Mouse (Mus musculus) gastrocnemius, postnatal 36 days (tissue): Measurements from ENCODE around the gene Fam169a. TPM values are rescaled to one million over a fixed set of nuclear protein-coding genes. Genes with fewer than 3 reads are reported as not detected.
"Not testable (repeated sequence)": the region's sequence is repeated elsewhere in the genome, so short reads cannot be mapped to it uniquely, and the experiment has no call there.

Experiments
- DNase-seq, 2 experiments: peaks; one replicate each; pipeline ENCODE4 v3.0.0; 2022
- intact Hi-C: fragments of 180-260 bp; cut with DNase I; formaldehyde crosslinking; loops from one replicate; pipeline ENCODE4 v1.15.1; 2025
- total RNA-seq, 2 experiments: library from RNA; stranded (reverse); gene quantifications; 2 replicates each; pipeline ENCODE4 v1.2.3; 2021

The Fam169a gene
- total RNA-seq, 2 experiments from 2014 or later, result not detected

GRCm38 (mm10) chr13:97073497-97073896 is 6.4 kb downstream of the Fam169a start:
- intact Hi-C loops, result no loop called here
- no peak for DNase-seq

- DNase-seq, result no peak
- intact Hi-C loops, result no loop called here
These were observed 10.5 kb downstream of the Fam169a start for GRCm38 (mm10) chr13:97077556-97077955.

GRCm38 (mm10) chr13:97080201-97080600 is 13.1 kb downstream of the Fam169a start:
- no peak for DNase-seq
- intact Hi-C loops, result no loop called here

- intact Hi-C loops, result no loop called here
These were observed 13.5 kb downstream of the Fam169a start for GRCm38 (mm10) chr13:97080615-97081014.

GRCm38 (mm10) chr13:97082432-97082831 is 15.3 kb downstream of the Fam169a start:
- intact Hi-C loops, result no loop called here
- no peak for DNase-seq

More at GRCm38 (mm10) chr13:97080615-97081014, 13.5 kb downstream of the Fam169a start:
- no peak for DNase-seq

- no peak for DNase-seq
- intact Hi-C loops, result no loop called here
These were observed 19.2 kb downstream of the Fam169a start for GRCm38 (mm10) chr13:97086316-97086715.

- intact Hi-C loops, result no loop called here
- no peak for DNase-seq
These were observed 20.3 kb downstream of the Fam169a start for GRCm38 (mm10) chr13:97087421-97087820.

GRCm38 (mm10) chr13:97088183-97088582 is 21.1 kb downstream of the Fam169a start:
- no peak for DNase-seq
- intact Hi-C loops, result no loop called here

GRCm38 (mm10) chr13:97095726-97096125 is 28.6 kb downstream of the Fam169a start:
- intact Hi-C loops, result no loop called here
- no peak for DNase-seq

GRCm38 (mm10) chr13:97099187-97099852 is 32.2 kb downstream of the Fam169a start, which contains the start of gene Gm6169:
TSS of gene Gm6169 (minus strand) at chr13:97099237.
- intact Hi-C loops, result no loop called here
- DNase-seq, result no peak

- intact Hi-C loops, result no loop called here
- DNase-seq, result no peak
These were observed 37.9 kb downstream of the Fam169a start for GRCm38 (mm10) chr13:97104996-97105395.

GRCm38 (mm10) chr13:97107721-97108120 is 40.6 kb downstream of the Fam169a start:
- DNase-seq, intact Hi-C loops: not testable (repeated sequence)

- DNase-seq, result no peak
- intact Hi-C loops, result no loop called here
These were observed 42.0 kb downstream of the Fam169a start for GRCm38 (mm10) chr13:97109046-97109445.

GRCm38 (mm10) chr13:97121341-97121740 is 54.3 kb downstream of the Fam169a start:
- intact Hi-C loops, result no loop called here
- DNase-seq, result no peak

- intact Hi-C loops, result not testable (repeated sequence)
These were observed 62.6 kb downstream of the Fam169a start for GRCm38 (mm10) chr13:97129654-97130053.

GRCm38 (mm10) chr13:97130413-97130812 is 63.3 kb downstream of the Fam169a start:
- intact Hi-C loops, result not testable (repeated sequence)

More at GRCm38 (mm10) chr13:97129654-97130053, 62.6 kb downstream of the Fam169a start:
- DNase-seq, result not testable (repeated sequence)

GRCm38 (mm10) chr13:97137466-97138400 is 70.6 kb downstream of the Fam169a start, which contains the start of the genes Gfm2 and Nsa2:
TSS of gene Gfm2 (plus strand) at chr13:97137937.
TSS of gene Nsa2 (minus strand) at chr13:97137937.
- intact Hi-C loops, result no loop called here
- DNase-seq, result peak; percentile 77 to 88

More at GRCm38 (mm10) chr13:97130413-97130812, 63.3 kb downstream of the Fam169a start:
- DNase-seq, result not testable (repeated sequence)

- DNase-seq, intact Hi-C loops: not testable (repeated sequence)
These were observed 71.4 kb downstream of the Fam169a start for GRCm38 (mm10) chr13:97138404-97138931.

- intact Hi-C loops, result no loop called here
These were observed 75.2 kb downstream of the Fam169a start for GRCm38 (mm10) chr13:97142321-97142720.

GRCm38 (mm10) chr13:97145834-97146233 is 78.7 kb downstream of the Fam169a start:
- DNase-seq, result no peak

More at GRCm38 (mm10) chr13:97142321-97142720, 75.2 kb downstream of the Fam169a start:
- DNase-seq, result no peak

More at GRCm38 (mm10) chr13:97145834-97146233, 78.7 kb downstream of the Fam169a start:
- intact Hi-C loops, result no loop called here
